Mouse (Mus musculus): ENCODE measurements at regions not wholly inside any gene's neighbourhood (a gene's known extent, or its start where the extent isn't known, plus 50 kb on each side); places are given as distances from the start of the nearest gene placed in this dataset.

DNA sequence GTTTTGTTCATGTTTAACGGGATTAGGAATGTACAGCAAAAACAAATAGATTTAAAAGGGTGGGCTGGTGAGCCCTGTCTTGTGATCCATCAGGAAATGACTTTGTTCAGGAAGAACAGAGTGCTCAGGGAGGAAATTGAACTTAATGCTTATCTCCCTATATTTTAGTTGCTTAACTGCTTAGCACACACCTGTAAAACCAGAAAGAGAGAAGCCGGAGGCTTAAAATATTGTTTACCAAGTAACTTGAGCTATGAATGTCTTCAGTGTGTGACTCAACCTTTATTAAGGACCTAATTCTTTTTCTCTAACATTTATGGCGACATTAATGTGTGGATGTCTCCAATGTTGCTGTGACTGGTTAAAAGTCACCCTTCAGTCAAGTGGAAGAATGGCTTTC is 79.4 kb upstream of the Cxcr4 start:
- TF ChIP-seq CTCF (IDR thresholded peaks at IDR 0.05; ENCODE audit: low read depth) (no peak), EP300 (IDR thresholded peaks at IDR 0.05; ENCODE audit: low read depth) (no peak)

Data from liver, embryonic 14.5 days (tissue).